Mouse (Mus musculus) MEL (cell line): Measurements from ENCODE around the gene Hist2h4. TPM values are rescaled to one million over a fixed set of nuclear protein-coding genes. Genes with fewer than 3 reads are reported as not detected.
A peak's percentile ranks its signal among the peaks of the same experiment; 100 is the strongest.
"Not testable (repeated sequence)": the region's sequence is repeated elsewhere in the genome, so short reads cannot be mapped to it uniquely, and the experiment has no call there.

Experiments used
- DNase-seq: peaks from one replicate; pipeline ENCODE4 v3.0.0; 2011; ENCODE audit warnings: low read depth, low spot score
- H3K27ac ChIP-seq: 2 replicates; pipeline ENCODE4 v1.5.1; 2012; ENCODE audit warnings: low read depth, mild to moderate bottlenecking, control low read depth, low read length, moderate library complexity; ENCODE audit not compliant: control insufficient read depth
- H3K27me3 ChIP-seq, 2 experiments: fragments of 150-350 bp in 1 of 2; sonication (generic) in 1 of 2; 2 replicates each; pipeline ENCODE4 v1.6.1; 2012; ENCODE audit warnings: low read length in 2 of 2, mild to moderate bottlenecking in 2 of 2, improper control_type of control experiment in 1 of 2, moderate library complexity in 1 of 2; ENCODE audit not compliant: insufficient read depth in 2 of 2, control insufficient read depth in 1 of 2
- H3K36me3 ChIP-seq, 2 experiments: 2 replicates each; pipeline ENCODE4 v1.6.1; 2012 to 2014; ENCODE audit warnings: low read length in 2 of 2, improper control_type of control experiment in 1 of 2, inconsistent platforms in 1 of 2, mild to moderate bottlenecking in 1 of 2; ENCODE audit not compliant: insufficient read depth in 2 of 2, control insufficient read depth in 1 of 2
- H3K4me1 ChIP-seq, 2 experiments: fragments of 150-350 bp in 1 of 2; sonication (generic) in 1 of 2; 2 replicates each; pipeline ENCODE4 v1.6.1; 2012; ENCODE audit warnings: low read length in 2 of 2, improper control_type of control experiment in 1 of 2, mild to moderate bottlenecking in 1 of 2; ENCODE audit not compliant: insufficient read depth in 2 of 2, control insufficient read depth in 1 of 2
- H3K4me3 ChIP-seq, 2 experiments: fragments of 150-350 bp in 1 of 2; sonication (generic) in 1 of 2; 2 replicates each; pipeline ENCODE4 v1.5.1; 2012; ENCODE audit warnings: low read depth in 2 of 2, low read length in 2 of 2, mild to moderate bottlenecking in 2 of 2, moderate library complexity in 2 of 2, control low read depth in 1 of 2, improper control_type of control experiment in 1 of 2; ENCODE audit not compliant: control insufficient read depth in 1 of 2, insufficient read depth in 1 of 2
- H3K79me2 ChIP-seq: 2 replicates; pipeline ENCODE4 v1.6.1; 2012; ENCODE audit warnings: mild to moderate bottlenecking, low read length, moderate library complexity; ENCODE audit not compliant: control insufficient read depth, poor library complexity, insufficient read depth
- H3K9ac ChIP-seq: 2 replicates; pipeline ENCODE4 v1.6.1; 2012; ENCODE audit warnings: low read depth, mild to moderate bottlenecking, control low read depth, low read length, moderate library complexity; ENCODE audit not compliant: control insufficient read depth, poor library complexity, severe bottlenecking
- H3K9me3 ChIP-seq: fragments of 150-350 bp; sonication (generic); replicated peaks from 2 replicates; pipeline ENCODE4 v1.6.1; 2012; ENCODE audit warnings: mild to moderate bottlenecking, low read length, improper control_type of control experiment, moderate library complexity; ENCODE audit not compliant: insufficient read depth
- CHD2 ChIP-seq: IDR thresholded peaks from 2 replicates; pipeline ENCODE4 v1.6.1; 2011; ENCODE audit warnings: low read length, improper control_type of control experiment
- E2F4 ChIP-seq: IDR thresholded peaks from 2 replicates; pipeline ENCODE4 v1.6.1; 2011; ENCODE audit warnings: low read depth, low read length, improper control_type of control experiment, borderline replicate concordance
- ELF1 ChIP-seq: IDR thresholded peaks from 2 replicates; pipeline ENCODE4 v1.6.1; 2014; ENCODE audit warnings: low read depth, mild to moderate bottlenecking, inconsistent platforms, low read length, improper control_type of control experiment, moderate library complexity
- GABPA ChIP-seq: IDR thresholded peaks from 2 replicates; pipeline ENCODE4 v1.6.1; 2012; ENCODE audit warnings: low read depth, mild to moderate bottlenecking, inconsistent platforms, low read length, improper control_type of control experiment, moderate library complexity
- HCFC1 ChIP-seq: IDR thresholded peaks from 2 replicates; pipeline ENCODE4 v1.6.1; 2012; ENCODE audit warnings: low read depth, mild to moderate bottlenecking, inconsistent platforms, low read length, improper control_type of control experiment, moderate library complexity
- JUND ChIP-seq: IDR thresholded peaks from 2 replicates; pipeline ENCODE4 v1.6.1; 2011; ENCODE audit warnings: low read depth, mild to moderate bottlenecking, improper control_type of control experiment, low read length
- KAT2A ChIP-seq: conservative IDR thresholded peaks from 2 replicates; pipeline ENCODE4 v1.6.1; 2012; ENCODE audit warnings: low read depth, low read length, improper control_type of control experiment, inconsistent platforms
- MAX ChIP-seq: IDR thresholded peaks from 2 replicates; pipeline ENCODE4 v1.6.1; 2011; ENCODE audit warnings: low read length, improper control_type of control experiment
- MXI1 ChIP-seq: IDR thresholded peaks from 2 replicates; pipeline ENCODE4 v1.6.1; 2011; ENCODE audit warnings: mild to moderate bottlenecking, low read depth, low read length, improper control_type of control experiment
- MYB ChIP-seq: IDR thresholded peaks from 2 replicates; pipeline ENCODE4 v1.6.1; 2011; ENCODE audit warnings: mild to moderate bottlenecking, low read depth, low read length, improper control_type of control experiment
- NELFE ChIP-seq: IDR thresholded peaks from 2 replicates; pipeline ENCODE4 v1.6.1; 2011; ENCODE audit warnings: low read depth, low read length, improper control_type of control experiment
- NRF1 ChIP-seq: IDR thresholded peaks from 2 replicates; pipeline ENCODE4 v1.6.1; 2014; ENCODE audit warnings: low read depth, mild to moderate bottlenecking, inconsistent platforms, low read length, improper control_type of control experiment, moderate library complexity; ENCODE audit not compliant: poor library complexity, insufficient read depth, severe bottlenecking
- POLR2A ChIP-seq, 2 experiments: IDR thresholded peaks; 2 replicates each; pipeline ENCODE4 v1.6.1; 2011 to 2012; ENCODE audit warnings: low read length in 2 of 2, mild to moderate bottlenecking in 2 of 2, control low read depth in 1 of 2, improper control_type of control experiment in 1 of 2, low read depth in 1 of 2, moderate library complexity in 1 of 2; ENCODE audit not compliant: control insufficient read depth in 1 of 2, insufficient read depth in 1 of 2, poor library complexity in 1 of 2
- POLR2AphosphoS2 ChIP-seq: IDR thresholded peaks from 2 replicates; pipeline ENCODE4 v1.6.1; 2011; ENCODE audit warnings: low read length, improper control_type of control experiment
- POLR2AphosphoS5 ChIP-seq: IDR thresholded peaks from 2 replicates; pipeline ENCODE4 v1.6.1; 2012; ENCODE audit warnings: low read depth, borderline replicate concordance, mild to moderate bottlenecking, inconsistent platforms, low read length, moderate library complexity, mixed read lengths
- RAD21 ChIP-seq: IDR thresholded peaks from 2 replicates; pipeline ENCODE4 v1.6.1; 2011; ENCODE audit warnings: mild to moderate bottlenecking, low read depth, low read length, improper control_type of control experiment
- TBP ChIP-seq: IDR thresholded peaks from 2 replicates; pipeline ENCODE4 v1.8.0; 2011; ENCODE audit warnings: low read depth, low read length, improper control_type of control experiment
- UBTF ChIP-seq: IDR thresholded peaks from 2 replicates; pipeline ENCODE4 v1.6.1; 2012; ENCODE audit warnings: low read depth, mild to moderate bottlenecking, inconsistent platforms, low read length, improper control_type of control experiment, moderate library complexity, borderline replicate concordance; ENCODE audit not compliant: insufficient read depth
- USF2 ChIP-seq, 2 experiments: IDR thresholded peaks; 2 replicates each; pipeline ENCODE4 v1.6.1; 2011 to 2012; ENCODE audit warnings: improper control_type of control experiment in 2 of 2, low read length in 2 of 2, borderline replicate concordance in 1 of 2, inconsistent platforms in 1 of 2, low read depth in 1 of 2, mild to moderate bottlenecking in 1 of 2; ENCODE audit not compliant: insufficient read depth in 1 of 2
- ZC3H11A ChIP-seq: IDR thresholded peaks from 2 replicates; pipeline ENCODE4 v1.6.1; 2012; ENCODE audit warnings: low read depth, mild to moderate bottlenecking, inconsistent platforms, low read length, improper control_type of control experiment
- polyA plus RNA-seq, 2 experiments: library from polyadenylated mRNA; stranded (reverse) in 1 of 2; unstranded in 1 of 2; fragments of >175 nt in 1 of 2; fragments of >200 nt in 1 of 2; gene quantifications; 2 replicates each; pipeline versions ENCODE4 v1.2.1 to v1.2.4; 2012; ENCODE audit warnings: low replicate concordance in 2 of 2, low read depth in 1 of 2; ENCODE audit not compliant: insufficient read length in 2 of 2, insufficient read depth in 1 of 2, missing spikeins in 1 of 2
- total RNA-seq: library from RNA; depleted of rRNA; stranded (reverse); fragments of 300-350 nt; gene quantifications from 2 replicates; pipeline ENCODE4 v1.2.3, GENCODE M21; 2012

Hist2h4 gene
- total and polyA plus RNA-seq, 3 experiments, result 1.5 to 195 TPM; not detected in 1

- Histone ChIP-seq H3K36me3 (peaks cover 0 to 44% of the 10 kb centered on the region in 2 experiments; a peak in 2 of 4 replicates), H3K4me1 (peaks cover 11 to 23% of the 10 kb centered on the region in 2 experiments), H3K27ac (peak overlapping the region; percentile 35), H3K79me2 (peaks cover 2% of the 10 kb centered on the region; the same call in 1 of the 2 replicates), H3K9me3 (no peaks in the 10 kb centered on the region), H3K27me3 (no peaks in the 10 kb centered on the region), H3K4me3 (peak overlapping the region; percentile 3 to 4), H3K9ac (peak overlapping the region; percentile 92)
- DNase-seq, result peak; percentile 86
- no peak for TF ChIP-seq ZC3H11A
- TF ChIP-seq KAT2A, result no peak
- TF ChIP-seq MXI1, result no peak
- TF ChIP-seq POLR2AphosphoS2, result no peak
- no peak for TF ChIP-seq CHD2
- no peak for TF ChIP-seq TBP
- no peak for TF ChIP-seq JUND
- no peak for TF ChIP-seq HCFC1
- TF ChIP-seq NRF1, result no peak
Measured at GRCm38 (mm10) chr3:96248141-96249033, 14.7 kb downstream of the Hist2h4 start.

- peak overlapping the region; percentile 3 to 63 for H3K4me3 ChIP-seq
- H3K27ac ChIP-seq, result peak overlapping the region; percentile 97
- H3K9me3 ChIP-seq, result no peaks in the 10 kb centered on the region
- TF ChIP-seq POLR2AphosphoS5 (peak; percentile 72; the same call in 1 of the 2 replicates), GABPA (no peak), ELF1 (no peak), UBTF (no peak), ZC3H11A (no peak), TBP (no peak), E2F4 (no peak), USF2 (IDR thresholded peaks at IDR 0.05; ENCODE audit: borderline replicate concordance in 1 of 2, insufficient read depth in 1 of 2, low read depth in 1 of 2, low read length in 2 of 2) (no peak), NELFE (no peak), RAD21 (no peak), KAT2A (no peak), MAX (no peak), POLR2A (IDR thresholded peaks at IDR 0.05; ENCODE audit: control insufficient read depth in 1 of 2, insufficient read depth in 1 of 2, low read depth in 1 of 2, low read length in 2 of 2, poor library complexity in 1 of 2) (peak in 1 of 2 experiments; percentile 80; a peak in 2 of 4 replicates), MYB (no peak)
- peak overlapping the region; percentile 92 for H3K9ac ChIP-seq
- peak; percentile 91 for DNase-seq
- H3K36me3 ChIP-seq, result peaks cover 0 to 48% of the 10 kb centered on the region in 2 experiments; a peak in 2 of 4 replicates
- peaks cover 13 to 25% of the 10 kb centered on the region in 2 experiments for H3K4me1 ChIP-seq
- H3K27me3 ChIP-seq, result no peaks in the 10 kb centered on the region
- H3K79me2 ChIP-seq, result peaks cover 2% of the 10 kb centered on the region
Measured at GRCm38 (mm10) chr3:96247356-96248140, 15.6 kb downstream of the Hist2h4 start.

- H3K27me3 ChIP-seq, H3K79me2 ChIP-seq, H3K9me3 ChIP-seq, DNase-seq: not testable (repeated sequence)
- peak within 1 kb of the TSS; percentile 3 to 63 for H3K4me3 ChIP-seq
- peak within 1 kb of the TSS; percentile 97 for H3K27ac ChIP-seq
- peaks cover 13 to 34% of the 10 kb centered on the region in 2 experiments for H3K4me1 ChIP-seq
- H3K9ac ChIP-seq, result peak within 1 kb of the TSS; percentile 92
- peaks cover 0 to 55% of the 10 kb centered on the region in 2 experiments; a peak in 2 of 4 replicates for H3K36me3 ChIP-seq
Measured at GRCm38 (mm10) chr3:96246427-96246856, 16.7 kb downstream of the Hist2h4 start, which contains the start of gene Hist2h3c1. Gene Hist2h3c1 (plus strand): TSS chr3:96246685.
